Mouse (Mus musculus): Measurements from ENCODE around the gene Fgf12.
A peak's percentile ranks its signal among the peaks of the same experiment; 100 is the strongest.

The Fgf12 gene

GRCm38 (mm10) chr16:28475553-28475952, 277.3 kb downstream of the Fgf12 start:
- DNase-seq (ENCODE audit: low read depth): no peak

DNA sequence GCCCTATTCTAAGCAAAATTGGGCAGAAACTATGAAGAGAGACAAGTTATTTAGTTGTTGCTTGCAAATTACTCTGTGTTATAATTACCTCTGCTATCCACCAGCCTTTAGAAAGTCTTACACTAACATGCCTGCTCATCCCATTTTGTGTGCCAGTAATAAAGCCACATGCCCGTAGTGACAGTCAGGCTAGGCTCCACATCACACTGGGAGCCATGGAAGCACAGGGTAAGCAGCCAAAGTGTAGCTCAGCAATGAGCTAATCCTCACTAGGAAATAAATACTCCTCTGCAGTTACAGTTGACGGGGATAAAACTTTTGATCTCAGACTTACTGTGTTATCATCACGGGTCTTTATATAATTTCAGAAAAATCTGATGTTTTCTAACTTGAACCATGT, 298.0 kb downstream of the Fgf12 start:
- no peak for DNase-seq (ENCODE audit: low read depth)

GRCm38 (mm10) chr16:28447114-28447455, 305.8 kb downstream of the Fgf12 start:
- no peak for DNase-seq (ENCODE audit: low read depth)

DNA sequence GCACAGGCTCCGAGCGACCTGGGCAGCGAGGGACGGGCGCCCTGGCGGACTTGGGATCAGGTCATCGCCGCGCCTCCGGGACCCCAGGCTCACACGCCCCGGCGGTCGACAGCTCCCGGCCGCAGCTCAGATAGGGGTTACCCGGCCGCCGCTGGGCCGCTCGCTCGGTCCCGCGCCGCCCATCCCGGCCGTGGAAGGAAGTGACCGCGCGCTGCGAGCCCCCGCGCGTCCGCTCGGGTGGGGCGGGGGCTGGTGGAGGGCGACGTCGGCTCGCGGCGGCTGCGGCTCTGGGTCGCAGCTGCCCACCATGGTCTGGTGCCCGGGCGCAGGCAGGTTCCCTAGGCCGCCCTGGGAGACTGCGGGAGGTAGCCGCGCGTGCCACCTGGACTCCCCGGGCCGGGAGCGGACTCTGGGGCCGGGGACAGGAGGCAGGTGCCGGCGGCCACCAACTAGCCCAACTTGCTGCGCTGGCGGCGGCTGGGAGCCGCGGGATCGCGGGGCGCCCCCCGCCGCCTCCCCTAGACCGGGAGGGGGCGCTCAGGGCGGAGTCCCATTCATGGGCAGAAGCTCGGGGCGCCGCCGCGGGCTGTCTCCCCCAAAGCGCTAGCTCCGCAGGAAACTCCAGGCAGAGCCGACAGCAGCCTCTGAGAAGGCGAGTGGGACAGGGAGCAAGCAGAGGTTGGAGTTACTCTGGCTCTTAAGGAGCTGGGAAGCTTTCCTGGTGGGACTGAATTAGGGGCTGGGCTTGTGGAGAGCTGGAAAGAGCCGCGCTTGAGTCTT, 306.3 kb downstream of the Fgf12 start:
- no peak for DNase-seq (ENCODE audit: low read depth)

- no peak for DNase-seq (ENCODE audit: low read depth)
Measured at GRCm38 (mm10) chr16:28445800-28446333, 307.0 kb downstream of the Fgf12 start.

GRCm38 (mm10) chr16:28444993-28445799, 307.7 kb downstream of the Fgf12 start:
- DNase-seq (ENCODE audit: low read depth): no peak

DNA sequence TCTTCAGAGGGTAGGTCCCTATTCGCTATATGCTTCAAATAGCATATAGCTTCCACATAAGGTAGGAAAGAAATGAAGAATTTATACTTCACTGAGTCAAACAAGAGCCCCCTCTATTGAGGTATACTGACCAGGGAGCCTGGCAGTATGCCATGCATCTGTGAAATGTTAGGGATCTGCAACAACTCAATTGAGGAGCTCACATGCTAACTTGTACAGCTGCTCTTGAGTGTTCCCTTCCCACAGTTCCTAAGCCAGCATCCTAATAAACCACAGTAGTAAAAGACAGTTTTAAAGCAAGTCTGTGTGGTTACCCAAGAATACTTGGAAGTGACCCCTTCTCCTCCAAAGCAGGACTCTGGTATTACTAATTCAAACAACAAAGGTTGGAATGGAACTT, 331.3 kb downstream of the Fgf12 start:
- no peak for DNase-seq (ENCODE audit: low read depth)

DNA sequence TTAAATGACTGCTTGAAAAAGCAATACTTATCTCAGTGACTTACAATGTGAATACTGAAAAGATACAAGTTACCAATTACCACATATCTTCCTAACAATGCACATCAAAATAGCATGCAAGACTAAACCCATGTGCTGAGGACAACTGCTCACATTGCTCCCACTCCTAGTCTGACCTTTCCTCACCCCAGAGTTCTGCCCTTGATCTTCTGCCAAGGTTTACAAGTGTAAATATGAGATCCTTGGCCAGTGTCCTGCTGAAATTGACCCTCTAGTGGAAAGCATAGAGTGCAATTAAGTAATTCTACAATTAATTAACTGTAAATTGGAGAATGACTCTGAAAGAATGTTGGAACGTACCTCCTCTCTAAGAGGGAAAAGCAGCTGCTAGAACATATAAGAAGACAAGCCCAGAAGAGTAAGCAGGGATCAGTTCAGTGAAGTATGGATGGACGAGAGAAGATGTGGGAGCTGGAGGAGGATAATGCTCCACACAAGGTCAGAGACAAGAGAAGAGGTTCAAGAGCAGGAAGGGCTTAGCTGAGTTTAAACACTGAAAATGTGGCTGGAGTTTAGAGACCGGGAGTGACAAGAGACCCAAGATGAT, 333.1 kb downstream of the Fgf12 start:
- DNase-seq (ENCODE audit: low read depth): no peak

DNA sequence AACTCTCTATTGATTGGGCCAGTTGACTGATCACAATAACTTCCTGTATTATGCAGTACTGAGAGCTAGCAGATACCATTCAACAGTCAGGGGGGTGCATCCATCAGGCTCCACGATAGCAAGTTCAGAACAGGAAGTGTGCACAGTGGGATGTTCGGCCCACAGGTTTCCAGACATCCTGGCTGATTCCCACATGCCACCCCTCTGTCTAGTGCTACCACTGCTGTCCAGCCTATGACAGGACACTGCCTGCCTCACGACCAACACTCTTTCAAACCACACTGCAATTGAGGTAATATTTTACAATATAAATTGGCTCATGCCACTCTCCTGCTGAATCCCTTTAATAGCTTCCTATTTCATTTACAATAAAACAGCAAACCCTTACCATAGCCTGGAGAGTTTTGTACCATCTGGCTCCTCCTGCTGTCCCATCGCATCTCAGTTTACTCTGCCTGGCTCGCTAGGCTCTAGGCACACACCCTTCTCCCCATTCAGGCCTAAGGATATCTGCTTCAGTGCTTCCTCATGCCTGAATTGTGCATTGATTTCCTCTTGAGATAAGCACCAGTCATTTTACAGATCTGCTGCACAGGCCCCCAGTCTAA, 341.6 kb downstream of the Fgf12 start:
- DNase-seq (ENCODE audit: low read depth): no peak

DNA sequence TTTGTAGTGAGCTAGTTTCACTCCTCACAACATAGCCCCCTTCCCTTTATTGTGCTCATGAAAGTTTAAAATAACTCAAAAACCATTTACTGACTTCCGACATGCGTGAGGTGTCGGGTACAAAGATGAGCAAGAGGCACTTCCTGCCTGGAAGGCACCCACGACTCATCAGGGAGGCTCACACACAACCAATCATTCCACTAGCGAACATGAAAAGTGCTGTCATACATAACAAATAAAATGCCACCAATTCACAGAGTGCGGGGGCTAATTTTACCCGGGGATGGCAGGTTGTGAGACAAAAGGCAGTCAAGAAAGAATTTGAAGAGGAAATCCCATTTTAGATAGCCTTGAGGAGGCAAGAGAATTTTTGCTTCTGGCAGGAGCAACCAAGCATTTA, 344.6 kb downstream of the Fgf12 start:
- DNase-seq (ENCODE audit: low read depth): no peak

DNA sequence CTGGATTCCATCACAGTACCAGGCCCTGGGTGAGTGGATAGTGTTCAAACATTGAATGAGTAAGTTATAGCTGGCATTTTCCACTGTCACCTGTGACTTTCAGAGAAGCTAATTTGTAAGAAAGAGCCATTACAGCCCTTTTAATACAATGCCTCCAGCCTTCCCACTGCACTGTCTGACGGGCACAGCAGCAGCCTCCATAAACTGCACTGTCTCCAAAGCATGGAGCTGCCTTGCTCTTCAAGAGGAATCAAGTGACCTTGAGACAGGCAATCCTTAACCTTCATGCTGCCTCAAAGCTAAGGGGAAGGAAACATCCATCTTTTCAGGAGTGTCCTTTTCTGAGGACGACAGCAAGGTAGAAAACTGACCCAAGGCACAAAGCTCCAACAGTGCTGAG, 345.0 kb downstream of the Fgf12 start:
- DNase-seq (ENCODE audit: low read depth): no peak

DNA sequence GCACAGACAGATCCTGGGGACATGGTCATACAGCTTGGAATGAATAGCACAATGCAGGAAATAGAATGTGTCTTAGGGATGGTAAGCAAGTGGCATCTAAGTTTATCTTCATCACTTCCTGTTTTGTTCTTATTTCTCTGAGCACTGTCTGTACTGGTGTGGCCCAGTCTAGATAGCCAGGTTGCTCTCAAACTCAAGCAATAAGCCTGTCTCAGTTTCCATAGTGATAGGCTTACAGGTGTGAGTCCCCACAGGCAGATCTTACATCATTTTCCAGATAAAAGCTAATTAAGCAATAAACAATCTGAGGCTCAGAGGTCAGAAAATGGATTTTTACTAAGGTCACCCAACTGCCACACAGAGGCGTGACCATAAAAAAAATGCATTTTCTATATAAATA, 348.7 kb downstream of the Fgf12 start:
- no peak for DNase-seq (ENCODE audit: low read depth)

GRCm38 (mm10) chr16:28402701-28403100, 350.2 kb downstream of the Fgf12 start:
- DNase-seq (ENCODE audit: low read depth): no peak

- DNase-seq (ENCODE audit: low read depth): no peak
Measured at GRCm38 (mm10) chr16:28391283-28391682, 361.6 kb downstream of the Fgf12 start.

GRCm38 (mm10) chr16:28389114-28389513, 363.8 kb downstream of the Fgf12 start:
- DNase-seq (ENCODE audit: low read depth): no peak

GRCm38 (mm10) chr16:28374790-28375189, 378.1 kb downstream of the Fgf12 start:
- no peak for DNase-seq (ENCODE audit: low read depth)

GRCm38 (mm10) chr16:28373311-28373710, 379.6 kb downstream of the Fgf12 start:
- DNase-seq (ENCODE audit: low read depth): no peak

- no peak for DNase-seq (ENCODE audit: low read depth)
Measured at GRCm38 (mm10) chr16:28350624-28351023, 402.2 kb downstream of the Fgf12 start.

DNA sequence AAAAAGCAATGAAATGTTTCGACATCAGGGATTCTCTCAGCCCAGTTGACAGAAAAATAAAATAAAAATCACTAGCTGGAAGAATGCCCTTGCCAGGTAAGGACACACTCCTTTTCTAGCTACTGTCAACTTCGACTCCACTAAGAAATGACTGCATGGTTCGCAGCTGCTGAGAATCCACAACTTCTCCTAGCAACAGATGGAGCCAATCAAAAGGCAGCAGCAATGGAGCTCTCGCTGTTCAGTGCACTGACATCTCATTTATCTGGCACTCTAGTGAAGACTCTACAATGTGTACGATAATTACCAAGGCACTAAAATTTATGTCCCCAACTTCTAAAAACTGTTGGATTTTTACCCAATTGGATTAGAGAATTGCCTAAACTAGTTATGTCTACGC, 407.5 kb downstream of the Fgf12 start:
- DNase-seq (ENCODE audit: low read depth): no peak

DNA sequence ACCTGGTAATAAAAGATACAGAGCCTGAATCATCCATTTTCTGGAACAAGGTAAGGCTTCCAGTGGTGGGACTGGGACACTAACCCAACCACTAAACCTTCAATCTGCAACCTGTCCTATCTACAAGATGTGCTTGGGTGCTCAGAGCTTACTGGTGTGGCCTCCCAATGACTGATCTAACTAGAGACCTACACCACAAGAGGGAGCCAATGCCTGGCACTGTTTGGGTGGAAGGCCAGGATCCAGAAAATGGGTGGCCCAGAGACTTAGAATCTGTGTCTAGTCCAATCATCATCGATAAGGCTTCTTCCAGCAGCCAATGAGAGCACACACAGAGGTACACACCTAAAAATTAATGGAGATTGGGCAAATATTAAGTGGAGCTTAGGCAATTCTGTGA, 414.9 kb downstream of the Fgf12 start:
- DNase-seq (ENCODE audit: low read depth): peak; percentile 1

- no peak for DNase-seq (ENCODE audit: low read depth)
Measured at GRCm38 (mm10) chr16:28336700-28337099, 416.2 kb downstream of the Fgf12 start.

DNA sequence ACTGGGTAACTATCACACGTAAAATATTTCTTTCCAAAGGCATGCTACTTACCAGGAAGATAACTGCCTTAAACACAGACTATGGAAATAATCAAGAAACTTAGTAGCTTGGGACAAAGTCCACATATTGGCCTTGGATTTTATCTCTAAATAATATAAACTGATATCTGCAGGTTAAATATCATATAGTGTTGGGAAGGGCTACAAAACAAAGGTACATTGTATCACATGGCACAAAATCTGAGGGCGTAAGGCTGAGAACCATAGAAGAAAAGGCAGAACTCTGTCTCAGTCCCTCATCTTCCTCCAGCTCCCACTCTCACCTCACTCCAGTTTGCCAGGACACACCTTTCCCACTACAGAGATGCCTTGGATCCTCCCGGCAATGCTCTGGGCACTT, 417.8 kb downstream of the Fgf12 start:
- no peak for DNase-seq (ENCODE audit: low read depth)
